Mouse (Mus musculus): ENCODE measurements around the gene Cx3cr1.
A peak's percentile ranks its signal among the peaks of the same experiment; 100 is the strongest.
"Not testable (repeated sequence)": the region's sequence is repeated elsewhere in the genome, so short reads cannot be mapped to it uniquely, and the experiment has no call there.

Gene Cx3cr1

DNA sequence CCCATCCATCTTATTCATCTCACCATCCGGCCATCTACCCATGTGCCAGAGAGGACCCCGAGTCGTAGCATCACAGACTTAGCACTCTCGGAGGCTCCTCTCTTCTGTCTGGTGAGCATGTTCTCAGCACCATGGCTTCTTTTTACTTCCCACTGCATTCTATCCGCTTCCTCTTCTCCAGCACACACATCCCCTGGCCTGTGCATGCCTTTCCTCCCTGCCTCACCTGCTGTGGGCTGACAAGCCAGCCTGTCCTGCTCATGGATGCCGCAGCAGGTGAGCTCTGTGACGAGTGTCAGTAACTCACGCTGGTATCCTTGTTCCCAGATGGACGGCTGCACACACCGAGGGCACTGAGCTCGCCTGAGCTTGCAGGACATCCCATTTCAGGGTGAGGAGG is at the start of gene Cx3cr1:
TSS of gene Cx3cr1 (minus strand) at position 101 of the 400 bp plus-strand sequence.
- DNase-seq (ENCODE audit: extremely low spot score, low spot score), result no peak

DNA sequence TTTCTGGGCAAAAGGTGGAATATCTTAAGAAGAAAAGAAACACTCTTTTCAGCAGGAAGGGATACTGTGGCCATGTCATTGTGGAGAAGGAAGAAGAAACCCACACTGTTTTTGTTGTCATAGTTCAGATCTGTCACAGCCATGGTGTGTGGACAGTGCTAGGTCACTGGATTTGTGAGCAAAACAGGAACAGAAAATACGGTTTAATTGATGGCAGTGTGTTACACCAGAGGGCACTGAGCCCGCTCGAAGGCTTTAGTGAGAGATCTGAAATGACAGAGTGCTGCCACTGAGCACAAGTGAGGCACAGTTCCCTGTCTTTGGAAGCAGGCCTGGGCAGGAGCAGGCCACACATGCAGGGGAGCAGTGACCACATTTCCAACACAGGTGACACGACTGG is 48.5 kb upstream of the Cx3cr1 start:
- no peak for DNase-seq (ENCODE audit: extremely low spot score, low spot score)

DNA sequence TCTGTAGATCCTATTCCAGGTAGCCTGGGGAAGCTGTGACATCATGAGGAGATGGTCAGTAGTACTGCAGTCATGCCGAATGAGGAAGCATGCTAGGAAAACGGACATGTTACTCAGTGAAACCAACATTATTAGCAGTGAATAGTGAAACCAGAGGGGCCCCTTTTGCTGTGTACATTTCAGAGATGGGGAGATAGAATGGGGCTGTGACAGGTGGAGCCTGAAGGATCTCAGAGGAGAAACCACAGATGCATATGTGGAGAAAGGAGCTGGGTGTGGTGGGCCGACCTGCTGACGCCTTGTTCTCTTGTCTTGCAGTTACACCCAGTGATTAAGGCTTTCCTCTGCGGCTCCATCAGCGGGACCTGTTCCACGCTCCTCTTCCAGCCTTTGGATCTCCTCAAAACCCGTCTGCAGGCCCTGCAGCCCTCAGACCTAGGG is 46.5 kb upstream of the Cx3cr1 start:
- no peak for DNase-seq (ENCODE audit: extremely low spot score, low spot score)

DNA sequence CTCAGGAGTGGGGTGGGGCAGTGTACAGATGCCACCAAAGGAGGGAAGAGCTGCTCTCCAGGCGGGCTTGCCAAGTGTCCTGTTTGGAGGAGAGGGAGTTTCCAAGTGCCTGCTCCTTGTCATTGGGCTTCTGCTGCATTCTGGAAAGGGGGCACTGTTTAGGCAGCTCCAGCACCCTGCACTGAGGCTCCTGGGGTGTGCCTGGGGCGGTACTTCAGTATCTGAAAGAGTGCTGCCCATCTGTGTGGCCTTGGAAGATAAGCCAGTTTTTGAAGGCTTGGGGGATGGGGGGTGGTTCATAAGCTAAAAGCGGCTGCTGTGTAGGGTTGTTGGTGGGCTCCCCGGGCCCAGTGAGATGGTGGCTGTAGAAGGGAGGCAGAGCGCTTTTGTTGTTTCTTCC is 45.9 kb upstream of the Cx3cr1 start:
- DNase-seq (ENCODE audit: extremely low spot score, low spot score), result no peak

DNA sequence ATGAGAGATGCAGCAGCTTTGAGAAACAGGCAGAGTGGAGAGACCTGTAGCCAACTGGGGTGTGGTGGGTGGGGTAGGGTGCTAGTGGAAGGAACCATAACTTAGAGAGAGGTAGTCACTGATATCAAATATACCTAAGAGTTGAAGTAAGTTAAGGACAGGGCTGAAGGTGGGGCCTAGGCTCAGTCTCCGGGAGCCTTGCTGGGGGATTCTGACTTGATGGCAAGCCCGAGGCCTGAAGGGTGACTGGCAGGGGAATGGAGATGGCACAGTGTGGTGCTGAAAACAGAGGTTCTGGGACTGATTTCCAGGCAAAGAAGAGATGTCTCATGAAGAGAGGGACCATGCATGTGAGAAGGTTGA is 45.1 kb upstream of the Cx3cr1 start:
- DNase-seq (ENCODE audit: extremely low spot score, low spot score), result no peak

DNA sequence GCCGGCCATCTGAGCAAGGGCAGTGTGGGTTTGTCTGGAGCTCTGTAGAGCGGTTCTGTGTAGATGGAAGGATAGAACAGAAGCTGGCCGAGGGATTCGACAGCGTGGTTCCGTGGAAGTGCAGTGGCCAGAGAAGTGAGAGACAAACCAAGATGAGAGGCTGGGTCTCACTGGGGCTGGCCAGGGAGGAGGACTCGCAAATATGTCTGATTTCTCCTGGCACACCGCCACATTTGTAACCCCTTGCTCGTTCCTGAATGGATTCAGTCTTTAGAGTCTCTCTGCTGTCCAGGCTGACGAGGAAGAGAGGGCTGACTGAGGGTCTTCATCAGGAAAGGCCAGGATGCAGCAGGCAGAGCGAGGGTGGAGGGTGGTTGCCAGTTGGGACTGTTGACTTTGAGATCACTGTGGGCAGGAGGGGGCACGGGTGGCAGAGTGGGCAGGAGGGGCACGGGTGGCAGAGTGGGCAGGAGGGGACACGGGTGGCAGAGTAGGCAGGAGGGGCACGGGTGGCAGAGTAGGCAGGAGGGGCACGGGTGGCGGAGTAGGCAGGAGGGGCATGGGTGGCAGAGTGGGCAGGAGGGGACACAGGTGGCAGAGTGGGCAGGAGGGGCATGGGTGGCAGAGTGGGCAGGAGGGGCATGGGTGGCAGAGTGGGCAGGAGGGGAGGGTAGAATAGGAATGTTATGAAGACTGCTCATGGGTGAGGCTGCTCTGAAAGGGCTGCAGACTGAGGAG is 44.5 kb upstream of the Cx3cr1 start:
- no peak for DNase-seq (ENCODE audit: extremely low spot score, low spot score)

DNA sequence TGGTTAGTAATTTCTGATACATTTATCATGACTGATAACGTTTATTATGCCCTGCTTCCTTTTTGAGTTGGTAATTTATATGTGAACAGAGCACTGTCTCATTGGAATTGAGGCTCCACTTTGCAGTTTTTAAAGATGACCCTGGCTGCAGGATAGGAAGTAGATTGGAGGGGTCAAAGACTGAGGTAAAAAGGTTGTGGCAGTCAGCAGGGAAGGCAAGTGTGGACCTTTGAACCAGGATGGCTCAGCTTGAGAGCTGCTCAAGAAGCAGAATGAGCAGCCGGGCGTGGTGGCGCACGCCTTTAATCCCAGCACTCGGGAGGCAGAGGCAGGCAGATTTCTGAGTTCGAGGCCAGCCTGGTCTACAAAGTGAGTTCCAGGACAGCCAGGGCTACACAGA is 43.8 kb upstream of the Cx3cr1 start:
- no peak for DNase-seq (ENCODE audit: extremely low spot score, low spot score)

DNA sequence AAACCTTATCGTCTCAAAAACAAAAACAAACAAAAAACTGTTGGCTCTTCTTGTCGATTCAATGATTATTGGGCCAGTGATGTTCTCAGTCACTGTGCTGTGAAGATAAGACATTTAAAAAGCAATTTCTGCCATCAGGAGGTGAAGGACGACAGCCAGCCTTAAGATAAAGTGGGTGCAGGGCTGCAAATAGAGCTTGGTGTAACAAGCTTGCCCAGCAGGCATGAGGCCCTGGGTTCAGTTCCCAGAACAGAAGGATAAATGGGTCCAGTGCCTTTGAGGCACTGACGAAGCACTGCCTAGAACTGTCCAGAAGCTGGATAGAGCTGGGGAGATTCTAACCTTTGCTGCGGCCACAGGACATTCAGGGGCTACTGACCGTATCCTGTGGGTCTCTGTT is 42.8 kb upstream of the Cx3cr1 start:
- DNase-seq (ENCODE audit: extremely low spot score, low spot score), result no peak

DNA sequence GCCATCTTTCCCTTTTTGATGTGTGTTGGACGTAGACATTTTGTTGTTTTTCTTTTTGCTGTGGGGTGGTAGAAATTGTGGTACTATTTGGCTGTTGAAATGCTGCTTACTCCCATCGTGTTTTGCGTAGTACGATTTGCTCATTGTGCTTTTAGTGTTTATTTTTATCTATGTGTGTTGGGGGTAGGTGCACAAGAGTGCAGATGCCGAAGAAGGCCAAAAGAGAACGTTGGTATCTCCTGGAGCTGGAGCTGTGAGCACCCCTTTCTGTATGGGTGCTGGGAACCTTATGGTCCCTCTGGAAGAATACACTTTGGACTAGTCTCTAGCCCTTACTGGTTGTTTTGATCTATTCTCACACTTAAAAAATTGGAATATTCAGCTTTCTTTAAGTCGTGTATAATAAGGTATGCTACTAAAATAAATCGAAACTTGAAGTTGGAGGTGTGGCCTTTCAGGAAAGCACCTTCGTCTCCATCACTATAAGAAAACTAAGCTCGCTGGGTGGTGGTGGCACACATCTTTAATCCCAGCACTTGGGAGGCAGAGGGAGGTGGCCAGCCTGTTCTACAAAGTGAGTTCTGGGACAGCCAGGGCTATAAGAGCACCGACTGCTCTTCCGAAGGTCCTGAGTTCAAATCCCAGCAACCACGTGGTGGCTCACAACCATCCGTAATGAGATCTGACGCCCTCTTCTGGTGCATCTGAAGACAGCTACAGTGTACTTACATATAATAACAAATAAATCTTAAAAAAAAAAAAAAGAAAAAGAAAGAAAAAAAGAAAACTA is 41.7 kb upstream of the Cx3cr1 start:
- DNase-seq (ENCODE audit: extremely low spot score, low spot score), result no peak

DNA sequence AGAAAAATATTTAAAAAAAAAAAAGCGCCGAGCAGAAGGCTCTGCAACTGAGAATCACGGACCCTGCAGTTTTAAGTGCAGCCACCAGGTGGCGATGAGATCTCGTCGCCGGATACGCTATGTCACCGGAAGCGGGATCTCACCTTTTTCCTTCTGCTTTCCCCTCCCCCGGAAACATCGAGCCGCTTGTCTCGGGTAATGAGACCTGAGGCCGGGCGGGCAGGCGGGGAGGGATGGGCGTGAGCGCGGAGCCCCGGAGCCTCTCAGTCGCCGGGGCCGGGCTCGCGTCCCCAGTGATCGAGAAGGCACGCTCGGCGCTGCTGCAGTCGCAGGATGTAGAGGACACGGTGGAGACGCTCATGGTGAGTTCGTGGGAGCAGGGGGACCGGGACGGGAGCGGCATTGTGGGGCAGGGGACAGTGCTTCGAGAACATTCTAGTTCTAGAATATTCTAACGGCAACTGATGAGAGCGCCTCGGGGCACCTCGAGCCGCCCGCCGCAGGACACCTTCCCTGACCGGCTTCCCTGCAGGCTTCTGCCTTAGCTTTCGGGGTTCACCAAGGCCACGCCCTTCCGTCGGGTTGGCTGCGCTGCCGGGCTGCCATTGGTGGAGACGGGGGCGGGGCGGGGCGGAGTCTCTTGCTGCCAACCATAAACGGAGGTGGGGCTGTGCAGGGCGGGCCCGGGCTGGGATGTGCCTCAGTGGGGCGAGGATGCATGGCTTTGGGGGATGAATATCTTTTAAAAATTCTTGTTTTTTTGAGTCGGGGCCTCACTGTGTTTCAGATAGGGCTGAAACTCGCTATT is 40.7 kb upstream of the Cx3cr1 start, which contains the start of gene Slc25a38:
TSS of gene Slc25a38 (plus strand) at position 164 of the 808 bp plus-strand sequence.
- DNase-seq (ENCODE audit: extremely low spot score, low spot score), result peak; percentile 94

DNA sequence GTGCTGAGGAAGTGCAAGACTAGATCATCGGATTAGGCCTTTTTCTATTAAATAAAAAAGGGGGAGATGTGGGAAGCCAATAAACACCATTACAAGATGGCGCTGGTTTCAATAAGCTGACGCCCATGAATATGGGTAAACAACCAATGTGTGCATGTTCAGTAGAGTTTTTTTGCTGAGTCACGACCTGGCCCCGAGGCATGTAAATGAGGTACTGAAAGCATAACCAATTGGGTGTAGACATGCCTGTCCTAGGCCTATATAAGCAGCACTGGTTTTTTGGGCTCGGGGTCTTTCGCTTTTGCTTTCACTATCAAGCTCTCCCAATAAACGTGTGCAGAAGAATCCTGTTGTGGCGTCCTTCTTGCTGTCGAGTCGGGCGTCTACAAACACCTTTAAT is 39.3 kb upstream of the Cx3cr1 start:
- not testable (repeated sequence) for DNase-seq (ENCODE audit: extremely low spot score, low spot score)

DNA sequence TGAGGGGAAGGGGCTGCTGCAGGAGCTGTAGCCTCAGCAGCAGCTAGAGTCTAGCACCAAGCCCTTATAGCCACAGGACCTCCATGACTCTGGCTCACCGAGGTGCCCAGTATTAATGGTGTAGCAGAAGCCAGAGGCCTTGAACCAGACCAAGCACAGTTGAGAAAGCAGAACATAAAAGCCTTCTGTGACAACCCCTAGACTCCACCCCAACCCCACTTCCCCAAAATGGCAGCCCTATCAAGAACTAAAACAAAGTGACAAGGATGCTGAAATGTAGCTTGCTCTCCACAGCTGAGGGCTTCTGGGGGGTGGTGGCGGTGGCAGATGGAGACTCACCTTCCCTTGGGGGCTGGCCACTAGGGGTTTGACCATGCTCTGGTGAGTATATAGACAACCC is 31.5 kb upstream of the Cx3cr1 start:
- DNase-seq (ENCODE audit: extremely low spot score, low spot score), result no peak

DNA sequence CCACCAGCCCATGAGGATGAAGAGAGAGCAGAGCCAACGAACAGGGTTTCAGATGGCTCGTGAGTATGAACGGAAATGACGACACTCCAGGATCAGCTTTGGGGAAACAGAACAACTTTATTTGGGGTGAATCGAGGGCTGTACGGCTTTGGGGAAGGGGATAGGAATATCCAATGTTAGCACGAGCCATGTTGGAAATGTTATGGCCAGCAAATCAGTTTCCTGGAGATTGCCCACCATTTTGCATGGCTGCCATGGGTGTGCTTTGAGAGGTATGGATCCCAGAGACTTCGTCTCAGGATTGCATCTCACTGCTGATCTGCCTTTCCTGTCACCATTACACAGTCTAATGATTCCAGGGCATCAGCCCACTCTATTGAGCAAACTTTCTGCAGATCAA is 29.6 kb upstream of the Cx3cr1 start:
- DNase-seq (ENCODE audit: extremely low spot score, low spot score), result no peak

DNA sequence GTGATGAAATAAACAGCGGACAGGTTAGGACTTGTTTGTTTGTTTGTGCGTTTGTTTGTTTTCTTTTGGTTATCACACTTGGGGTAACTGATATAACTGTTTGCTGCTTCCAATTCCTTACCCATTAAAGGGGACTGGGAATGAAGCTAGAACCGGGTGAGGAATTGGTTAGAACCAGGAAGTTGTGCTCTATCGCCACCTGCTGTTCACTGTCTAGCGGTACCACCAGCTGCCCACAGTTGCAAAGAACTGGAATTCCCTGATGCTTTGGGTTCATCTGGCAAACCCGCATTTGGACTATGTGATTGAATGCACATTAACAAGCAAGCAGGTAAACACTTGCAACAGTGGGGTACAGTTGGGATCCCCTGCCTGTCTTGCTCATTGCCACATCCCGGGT is 29.0 kb upstream of the Cx3cr1 start:
- peak; percentile 54 for DNase-seq (ENCODE audit: extremely low spot score, low spot score)

DNA sequence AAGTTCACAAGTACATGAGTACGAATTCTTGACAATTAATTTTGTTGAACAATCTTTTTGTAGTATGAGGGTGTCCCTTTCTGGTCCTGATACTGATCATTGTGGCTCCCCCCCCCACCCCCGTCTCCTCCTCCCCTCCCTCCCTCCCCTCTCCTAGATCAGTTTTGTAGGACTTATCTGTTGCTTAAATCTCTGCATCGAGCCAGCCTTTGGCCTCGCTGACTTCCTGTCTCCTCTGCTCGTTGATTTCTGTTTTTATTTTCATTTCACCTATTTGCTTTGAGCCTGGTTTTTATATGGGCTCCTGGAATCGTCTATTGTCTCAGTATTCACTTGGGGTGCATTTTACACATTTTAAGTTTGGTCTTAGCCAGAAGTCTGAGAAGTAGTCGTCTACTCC is 26.2 kb upstream of the Cx3cr1 start:
- DNase-seq (ENCODE audit: extremely low spot score, low spot score), result no peak

DNA sequence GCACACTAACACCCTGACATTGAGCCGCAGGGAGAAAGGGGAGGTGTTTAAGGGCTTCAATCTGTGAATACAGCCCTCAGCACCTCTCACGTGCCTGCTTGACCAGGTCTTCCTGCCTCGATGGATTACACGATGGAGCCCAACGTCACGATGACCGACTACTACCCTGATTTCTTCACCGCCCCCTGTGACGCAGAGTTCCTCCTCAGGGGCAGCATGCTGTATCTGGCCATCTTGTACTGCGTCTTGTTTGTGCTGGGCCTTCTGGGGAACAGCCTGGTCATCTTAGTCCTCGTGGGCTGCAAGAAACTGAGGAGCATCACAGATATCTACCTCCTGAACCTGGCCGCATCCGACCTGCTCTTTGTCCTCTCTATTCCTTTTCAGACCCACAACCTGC is 24.0 kb upstream of the Cx3cr1 start:
- DNase-seq (ENCODE audit: extremely low spot score, low spot score), result no peak

DNA sequence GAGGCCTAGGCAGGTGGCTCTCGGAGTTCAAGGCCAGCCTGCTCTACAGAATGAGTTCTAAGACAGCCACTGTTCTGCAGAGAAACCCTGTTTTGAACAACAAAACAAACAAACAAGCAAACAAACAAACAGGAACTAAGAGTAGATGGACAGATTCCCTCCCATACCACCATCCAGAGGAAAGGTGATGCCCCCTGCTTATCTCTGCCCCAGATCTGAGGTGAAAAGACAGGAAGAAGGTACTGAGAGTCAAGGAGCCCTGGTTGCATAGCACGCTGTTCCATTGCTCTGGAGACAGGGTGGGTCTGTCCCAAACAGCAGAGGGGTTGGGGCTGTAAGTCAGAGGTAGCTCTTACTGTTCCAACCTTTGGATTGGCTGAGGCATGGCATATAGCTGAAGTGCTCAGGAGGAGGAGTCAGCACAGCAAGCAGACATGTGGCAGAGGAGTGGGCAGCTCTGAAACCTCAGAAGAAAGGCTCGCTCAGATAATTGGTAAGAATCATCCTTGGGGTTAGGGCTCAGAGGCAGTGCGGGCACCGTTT is 22.1 kb upstream of the Cx3cr1 start, which contains the start of gene Ccr8:
TSS of gene Ccr8 (plus strand) at position 419 of the 543 bp plus-strand sequence.
- DNase-seq (ENCODE audit: extremely low spot score, low spot score), result no peak

DNA sequence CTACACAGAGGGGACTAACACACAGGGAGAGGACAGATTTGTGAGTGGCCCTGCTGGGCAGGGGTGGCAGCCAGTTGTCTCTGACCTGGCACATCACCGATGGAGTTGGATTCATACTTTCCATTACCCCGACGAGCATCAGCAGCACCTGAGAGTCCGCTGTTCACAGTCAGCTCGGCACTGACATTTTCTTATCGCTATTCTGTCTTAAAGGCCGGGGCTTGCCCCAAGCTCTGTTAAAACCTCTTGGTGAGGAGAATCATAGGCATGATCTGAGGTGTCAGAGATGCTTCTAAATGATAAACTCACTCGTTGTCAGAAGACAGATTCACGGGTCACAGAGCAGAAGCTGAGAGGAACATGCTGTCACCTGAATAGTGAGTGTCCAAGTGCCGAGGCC is 21.4 kb upstream of the Cx3cr1 start:
- DNase-seq (ENCODE audit: extremely low spot score, low spot score), result no peak

DNA sequence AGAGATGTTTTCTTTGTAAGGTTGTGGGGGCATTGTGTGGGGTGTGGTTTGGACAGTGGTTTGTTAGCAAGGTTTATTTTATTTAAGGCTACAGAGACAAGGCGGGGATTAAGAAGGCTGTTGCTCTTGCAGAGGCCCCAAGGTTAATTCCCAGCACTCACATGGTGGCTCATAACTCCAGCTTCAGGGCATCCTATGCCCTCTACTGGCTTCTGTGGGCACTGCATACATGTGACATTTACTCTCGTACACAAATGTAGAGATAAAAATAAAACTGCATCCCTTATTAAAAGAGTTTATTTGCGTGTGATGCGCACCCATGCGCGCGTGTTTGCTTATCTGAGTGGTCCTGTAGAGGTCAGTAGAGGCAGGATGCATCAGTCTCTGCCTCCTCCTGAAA is 19.4 kb upstream of the Cx3cr1 start:
- no peak for DNase-seq (ENCODE audit: extremely low spot score, low spot score)

DNA sequence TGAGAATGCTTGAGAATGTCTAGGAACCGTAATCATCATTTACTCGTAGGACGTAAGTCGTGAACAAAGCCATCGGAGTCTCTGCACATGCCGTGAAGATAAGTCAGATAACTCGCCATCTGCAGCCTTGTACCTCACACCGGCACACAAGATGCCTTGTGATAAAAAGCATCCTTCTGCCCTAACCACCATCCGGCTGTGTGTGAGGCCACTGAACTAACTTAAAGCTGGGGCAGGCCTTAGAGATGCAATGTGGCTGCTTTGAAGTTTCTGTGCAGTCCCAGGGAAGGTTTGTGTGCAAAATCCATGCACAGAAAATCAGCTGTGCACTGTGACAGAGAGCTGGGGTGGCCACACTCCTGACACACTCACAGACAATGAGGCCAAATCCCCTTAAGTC is 14.7 kb upstream of the Cx3cr1 start:
- DNase-seq (ENCODE audit: extremely low spot score, low spot score), result no peak

DNA sequence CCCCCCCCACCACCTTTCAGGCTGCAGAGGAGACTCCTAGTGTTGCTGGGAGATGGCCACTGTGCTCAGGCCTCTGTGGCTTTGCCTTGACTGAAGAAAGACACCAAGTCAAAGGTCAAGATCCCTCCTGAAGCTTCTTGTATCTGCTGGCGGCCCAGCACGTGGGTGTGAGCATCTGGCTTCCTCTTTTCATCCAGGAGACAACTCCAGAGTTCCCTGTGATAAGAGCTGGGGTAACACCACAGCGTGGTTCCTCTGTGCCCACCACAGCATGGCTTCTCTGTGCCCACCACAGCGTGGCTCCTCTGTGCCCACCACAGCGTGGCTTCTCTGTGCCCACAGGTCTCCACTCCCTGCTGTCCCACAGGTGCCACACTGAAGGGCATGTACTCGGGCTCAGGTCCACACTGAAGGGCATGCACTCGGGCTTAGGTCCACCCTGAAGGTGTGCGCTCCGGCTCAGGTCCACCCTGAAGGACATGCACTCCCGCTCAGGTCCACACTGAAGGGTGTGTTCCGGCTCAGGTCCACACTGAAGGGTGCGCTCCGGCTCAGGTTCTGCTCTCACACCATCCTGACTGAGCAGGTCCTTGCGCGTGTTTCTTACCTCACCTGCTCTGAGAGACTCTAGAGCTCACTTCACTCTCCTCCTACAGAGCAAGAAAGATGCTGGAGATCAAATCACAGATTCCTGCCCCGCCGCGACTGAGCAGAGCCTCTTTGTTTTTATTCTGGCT is 13.6 kb upstream of the Cx3cr1 start:
- no peak for DNase-seq (ENCODE audit: extremely low spot score, low spot score)
